Mouse (Mus musculus): ENCODE data around the gene Mapk1ip1. TPM values are rescaled to one million over a fixed set of nuclear protein-coding genes. Genes with fewer than 3 reads are reported as not detected.

The Mapk1ip1 gene
- 0.38 and 0.76 TPM in 2 replicates for polyA plus RNA-seq (2012)

DNA sequence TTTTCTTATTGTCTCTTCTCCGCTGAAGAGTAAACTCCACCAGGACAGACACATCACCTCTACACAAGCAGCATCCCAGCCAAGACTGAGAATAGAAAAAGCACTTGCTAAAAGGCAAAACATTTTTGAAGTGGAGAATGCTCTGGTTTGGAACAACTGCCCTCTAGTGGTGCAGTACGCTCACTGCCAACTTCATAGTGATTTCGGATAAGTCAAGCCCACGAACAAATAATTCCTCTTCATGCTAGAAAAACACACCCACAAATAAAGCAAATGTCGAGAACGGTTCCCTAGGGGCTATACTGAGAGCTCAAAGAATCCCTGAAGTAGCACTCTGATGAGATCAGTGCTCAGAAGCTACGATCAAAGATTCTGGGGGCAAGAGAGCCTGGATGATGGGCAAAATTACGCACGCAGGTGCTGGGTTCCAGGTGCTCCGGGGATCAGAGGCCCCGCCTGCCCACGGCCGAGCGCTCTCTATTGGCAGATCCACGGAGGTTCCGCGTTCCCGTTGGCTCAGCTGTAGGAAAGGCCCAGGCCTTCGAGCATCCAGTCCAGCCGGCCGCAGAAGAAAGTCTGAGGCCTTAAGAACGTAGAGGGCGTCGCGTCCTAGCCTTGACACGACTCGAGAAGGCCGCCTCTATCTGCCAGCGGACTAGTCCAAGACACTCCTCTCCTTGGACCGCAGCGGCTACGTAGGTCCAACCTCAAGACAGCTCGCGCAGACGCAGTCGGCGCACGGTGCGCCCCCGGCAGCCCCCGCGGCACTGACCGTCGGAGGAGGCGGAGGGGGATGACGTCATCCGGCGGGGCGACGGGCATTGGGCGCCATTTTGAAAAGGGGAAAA, at the start of gene Mapk1ip1, which contains the start of gene Ppp2r2d:
TSS of gene Mapk1ip1 (minus strand) at position 730 of the 848 bp plus-strand sequence.
TSS of gene Ppp2r2d (plus strand) at position 536 of the 848 bp plus-strand sequence.
- no peaks in the 10 kb centered on the region for H3K9me3 ChIP-seq (ENCODE audit: control insufficient read depth, low read length)
- H3K36me3 ChIP-seq (ENCODE audit: control insufficient read depth): peaks cover 28% of the 10 kb centered on the region
- H3K27me3 ChIP-seq (ENCODE audit: control insufficient read depth): no peaks in the 10 kb centered on the region
- H3K4me3 ChIP-seq (replicated peaks): peak within 1 kb of the TSS; percentile 89
- H3K4me1 ChIP-seq (ENCODE audit: control insufficient read depth): peaks cover 43% of the 10 kb centered on the region
- no peak for TF ChIP-seq TAL1 (IDR thresholded peaks at IDR 0.05; ENCODE audit: low read length)
- no peak for TF ChIP-seq GATA1 (IDR thresholded peaks at IDR 0.05; ENCODE audit: low read length)

- Histone ChIP-seq H3K4me3 (replicated peaks) (no peak overlapping the region), H3K27me3 (ENCODE audit: control insufficient read depth) (no peaks in the 10 kb centered on the region), H3K36me3 (ENCODE audit: control insufficient read depth) (peaks cover 47% of the 10 kb centered on the region), H3K9me3 (ENCODE audit: control insufficient read depth, low read length) (no peaks in the 10 kb centered on the region), H3K4me1 (ENCODE audit: control insufficient read depth) (no peaks in the 10 kb centered on the region)
- TF ChIP-seq TAL1 (IDR thresholded peaks at IDR 0.05; ENCODE audit: low read length): no peak
- TF ChIP-seq GATA1 (IDR thresholded peaks at IDR 0.05; ENCODE audit: low read length): no peak
Measured at GRCm38 (mm10) chr7:138885365-138886289, 39.6 kb upstream of the Mapk1ip1 start.

- Histone ChIP-seq H3K4me3 (replicated peaks) (no peak overlapping the region), H3K27me3 (ENCODE audit: control insufficient read depth) (no peaks in the 10 kb centered on the region), H3K36me3 (ENCODE audit: control insufficient read depth) (peaks cover 66% of the 10 kb centered on the region), H3K4me1 (ENCODE audit: control insufficient read depth) (no peaks in the 10 kb centered on the region), H3K9me3 (ENCODE audit: control insufficient read depth, low read length) (no peaks in the 10 kb centered on the region)
- no peak for TF ChIP-seq TAL1 (IDR thresholded peaks at IDR 0.05; ENCODE audit: low read length)
- no peak for TF ChIP-seq GATA1 (IDR thresholded peaks at IDR 0.05; ENCODE audit: low read length)
Measured at GRCm38 (mm10) chr7:138883724-138884123, 37.7 kb upstream of the Mapk1ip1 start.

GRCm38 (mm10) chr7:138875031-138875430, 29.0 kb upstream of the Mapk1ip1 start:
- TF ChIP-seq TAL1 (IDR thresholded peaks at IDR 0.05; ENCODE audit: low read length) (no peak), GATA1 (IDR thresholded peaks at IDR 0.05; ENCODE audit: low read length) (no peak)
- H3K4me1 ChIP-seq (ENCODE audit: control insufficient read depth): no peaks in the 10 kb centered on the region
- peaks cover 98% of the 10 kb centered on the region for H3K36me3 ChIP-seq (ENCODE audit: control insufficient read depth)
- H3K4me3 ChIP-seq (replicated peaks): no peak overlapping the region
- no peaks in the 10 kb centered on the region for H3K9me3 ChIP-seq (ENCODE audit: control insufficient read depth, low read length)
- H3K27me3 ChIP-seq (ENCODE audit: control insufficient read depth): no peaks in the 10 kb centered on the region

GRCm38 (mm10) chr7:138872956-138873355, 26.9 kb upstream of the Mapk1ip1 start:
- Histone ChIP-seq H3K4me3 (replicated peaks) (no peak overlapping the region), H3K36me3 (ENCODE audit: control insufficient read depth) (peaks cover 95% of the 10 kb centered on the region), H3K4me1 (ENCODE audit: control insufficient read depth) (no peaks in the 10 kb centered on the region), H3K9me3 (ENCODE audit: control insufficient read depth, low read length) (no peaks in the 10 kb centered on the region), H3K27me3 (ENCODE audit: control insufficient read depth) (no peaks in the 10 kb centered on the region)
- TF ChIP-seq TAL1 (IDR thresholded peaks at IDR 0.05; ENCODE audit: low read length) (no peak), GATA1 (IDR thresholded peaks at IDR 0.05; ENCODE audit: low read length) (no peak)

- peaks cover 78% of the 10 kb centered on the region for H3K36me3 ChIP-seq (ENCODE audit: control insufficient read depth)
Measured at GRCm38 (mm10) chr7:138868316-138868715, 22.2 kb upstream of the Mapk1ip1 start.

DNA sequence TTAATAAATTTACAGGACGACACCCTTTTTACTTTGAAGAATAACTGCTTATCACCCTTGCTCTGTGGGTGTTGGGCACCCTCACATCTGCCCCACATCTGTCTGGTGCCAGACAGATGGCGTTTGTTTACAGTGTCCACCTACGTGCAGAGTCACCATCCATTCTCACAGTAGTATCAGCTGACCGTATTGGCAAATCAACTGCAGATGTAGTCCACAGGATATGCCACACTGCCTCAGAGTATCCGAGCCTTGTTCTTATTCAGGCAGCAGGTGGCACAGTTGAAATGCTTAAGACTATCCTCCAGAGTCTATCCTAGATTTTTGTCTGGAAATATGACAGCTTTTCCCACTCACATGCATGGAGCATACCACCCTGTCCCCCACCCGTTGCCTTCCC, 21.2 kb upstream of the Mapk1ip1 start:
- Histone ChIP-seq H3K27me3 (ENCODE audit: control insufficient read depth) (no peaks in the 10 kb centered on the region), H3K4me3 (replicated peaks) (no peak overlapping the region), H3K4me1 (ENCODE audit: control insufficient read depth) (peaks cover 2% of the 10 kb centered on the region; the same call in 1 of the 2 replicates), H3K9me3 (ENCODE audit: control insufficient read depth, low read length) (no peaks in the 10 kb centered on the region), H3K36me3 (ENCODE audit: control insufficient read depth) (peaks cover 73% of the 10 kb centered on the region)
- no peak for TF ChIP-seq GATA1 (IDR thresholded peaks at IDR 0.05; ENCODE audit: low read length)
- TF ChIP-seq TAL1 (IDR thresholded peaks at IDR 0.05; ENCODE audit: low read length): no peak

More at GRCm38 (mm10) chr7:138868316-138868715, 22.2 kb upstream of the Mapk1ip1 start:
- H3K27me3 ChIP-seq (ENCODE audit: control insufficient read depth): no peaks in the 10 kb centered on the region
- no peak overlapping the region for H3K4me3 ChIP-seq (replicated peaks)
- TF ChIP-seq GATA1 (IDR thresholded peaks at IDR 0.05; ENCODE audit: low read length) (no peak), TAL1 (IDR thresholded peaks at IDR 0.05; ENCODE audit: low read length) (no peak)
- peaks cover 2% of the 10 kb centered on the region; the same call in 1 of the 2 replicates for H3K4me1 ChIP-seq (ENCODE audit: control insufficient read depth)
- no peaks in the 10 kb centered on the region for H3K9me3 ChIP-seq (ENCODE audit: control insufficient read depth, low read length)

DNA sequence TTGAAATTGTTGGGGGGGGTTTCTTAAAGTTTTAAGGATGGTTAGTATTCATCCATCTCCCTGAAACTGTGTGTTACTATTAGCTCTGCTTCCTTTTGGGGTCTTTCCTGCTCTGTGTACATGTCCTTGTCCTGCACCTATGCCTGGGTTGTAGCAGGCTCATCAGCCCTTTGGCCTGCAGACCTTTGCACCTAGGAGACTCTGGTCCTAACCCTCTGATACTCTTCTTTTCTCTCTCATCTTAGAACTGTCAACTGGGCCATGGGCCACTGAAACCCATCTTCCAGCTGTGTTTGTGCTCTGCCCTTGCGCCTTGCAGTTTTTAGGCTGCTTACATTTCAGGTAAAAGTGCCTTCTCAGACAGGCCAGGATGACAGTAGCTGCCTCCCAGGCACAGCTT, 18.7 kb upstream of the Mapk1ip1 start:
- Histone ChIP-seq H3K36me3 (ENCODE audit: control insufficient read depth) (peaks cover 66% of the 10 kb centered on the region), H3K4me1 (ENCODE audit: control insufficient read depth) (peaks cover 2% of the 10 kb centered on the region; the same call in 1 of the 2 replicates), H3K27me3 (ENCODE audit: control insufficient read depth) (no peaks in the 10 kb centered on the region), H3K4me3 (replicated peaks) (no peak overlapping the region), H3K9me3 (ENCODE audit: control insufficient read depth, low read length) (no peaks in the 10 kb centered on the region)
- TF ChIP-seq TAL1 (IDR thresholded peaks at IDR 0.05; ENCODE audit: low read length) (no peak), GATA1 (IDR thresholded peaks at IDR 0.05; ENCODE audit: low read length) (no peak)
